Mouse (Mus musculus): ENCODE results near the gene Slc25a10. TPM values are rescaled to one million over a fixed set of nuclear protein-coding genes. Genes with fewer than 3 reads are reported as not detected.
A peak's percentile ranks its signal among the peaks of the same experiment; 100 is the strongest.

The Slc25a10 gene
- polyA plus RNA-seq, 1 experiment from 2014 or later: 42.2 TPM

GRCm38 (mm10) chr11:120545964-120546363 lies 54.3 kb downstream of the Slc25a10 start:
- H3K4me2 ChIP-seq: no peak overlapping the region
- H3K9ac ChIP-seq: 0 out of 2 replicates have a peak overlapping the region, but pooled peaks have one; percentile 9
- H3K9me3 ChIP-seq (replicated peaks): no peaks in the 10 kb centered on the region
- no peak for ATAC-seq (ENCODE audit: low read depth)
- H3K27ac ChIP-seq: no peak overlapping the region
- 80% methylated on average over 3 of the region's 3 CpGs for WGBS (ENCODE audit: insufficient replicate concordance)
- no peaks in the 10 kb centered on the region for H3K27me3 ChIP-seq
- H3K4me3 ChIP-seq (replicated peaks): no peak overlapping the region
- H3K4me1 ChIP-seq (replicated peaks): peaks cover 54% of the 10 kb centered on the region
- no peak for DNase-seq
- peaks cover 28% of the 10 kb centered on the region for H3K36me3 ChIP-seq

GRCm38 (mm10) chr11:120547469-120547868 lies 55.8 kb downstream of the Slc25a10 start:
- H3K27me3 ChIP-seq: no peaks in the 10 kb centered on the region
- ATAC-seq (ENCODE audit: low read depth): no peak
- no peaks in the 10 kb centered on the region for H3K9me3 ChIP-seq (replicated peaks)
- H3K4me1 ChIP-seq (replicated peaks): peaks cover 54% of the 10 kb centered on the region
- H3K4me3 ChIP-seq (replicated peaks): no peak overlapping the region
- 0 out of 2 replicates have a peak overlapping the region, but pooled peaks have one; percentile 97 for H3K4me2 ChIP-seq
- H3K36me3 ChIP-seq: peaks cover 25% of the 10 kb centered on the region
- peak overlapping the region; percentile 97 for H3K27ac ChIP-seq
- 39% methylated on average over 2 of the region's 2 CpGs for WGBS (ENCODE audit: insufficient replicate concordance)
- H3K9ac ChIP-seq: 0 out of 2 replicates have a peak overlapping the region, but pooled peaks have one; percentile 97
- DNase-seq: no peak

- ATAC-seq (ENCODE audit: low read depth): no peak
- no peak for DNase-seq
- WGBS (ENCODE audit: insufficient replicate concordance): 74% methylated on average over 3 of the region's 3 CpGs
These were observed 56.6 kb downstream of the Slc25a10 start for GRCm38 (mm10) chr11:120548214-120548613.

GRCm38 (mm10) chr11:120548786-120549167 lies 57.1 kb downstream of the Slc25a10 start:
- Histone ChIP-seq H3K9me3 (replicated peaks) (no peaks in the 10 kb centered on the region), H3K4me2 (peak overlapping the region; percentile 97), H3K4me3 (replicated peaks) (peak overlapping the region; percentile 84), H3K27me3 (no peaks in the 10 kb centered on the region), H3K4me1 (replicated peaks) (peaks cover 54% of the 10 kb centered on the region), H3K36me3 (peaks cover 13% of the 10 kb centered on the region), H3K27ac (peak overlapping the region; percentile 97), H3K9ac (peak overlapping the region; percentile 97)
- ATAC-seq (ENCODE audit: low read depth): no peak
- DNase-seq: no peak
- 17% methylated on average over 7 of the region's 7 CpGs for WGBS (ENCODE audit: insufficient replicate concordance)

More at GRCm38 (mm10) chr11:120548214-120548613, 56.6 kb downstream of the Slc25a10 start:
- H3K4me2 ChIP-seq: peak overlapping the region; percentile 97
- peaks cover 18% of the 10 kb centered on the region for H3K36me3 ChIP-seq
- peak overlapping the region; percentile 97 for H3K9ac ChIP-seq
- H3K27me3 ChIP-seq: no peaks in the 10 kb centered on the region
- H3K9me3 ChIP-seq (replicated peaks): no peaks in the 10 kb centered on the region
- peak overlapping the region; percentile 84 for H3K4me3 ChIP-seq (replicated peaks)
- H3K4me1 ChIP-seq (replicated peaks): peaks cover 54% of the 10 kb centered on the region
- peak overlapping the region; percentile 97 for H3K27ac ChIP-seq

Other genes with a start within 250 kb of the Slc25a10 start
- 712 and 750 TPM in 2 replicates for gene Actg1, start 143.3 kb upstream of the Slc25a10 start, polyA plus RNA-seq (2015; fragmentation: Nextera tagmentation; extraction: Ambion mirVana)
- not detected in 2 replicates for gene Fscn2, start 130.3 kb upstream of the Slc25a10 start, polyA plus RNA-seq (2015; fragmentation: Nextera tagmentation; extraction: Ambion mirVana)
- gene Faap100, start 113.1 kb upstream of the Slc25a10 start, polyA plus RNA-seq (2015; fragmentation: Nextera tagmentation; extraction: Ambion mirVana): 7.8 and 8.7 TPM in 2 replicates
- gene Nploc4, start 54.1 kb upstream of the Slc25a10 start, polyA plus RNA-seq (2015; fragmentation: Nextera tagmentation; extraction: Ambion mirVana): 22.3 and 26.8 TPM in 2 replicates
- not detected in 2 replicates for gene Tspan10, start 49.2 kb upstream of the Slc25a10 start, polyA plus RNA-seq (2015; fragmentation: Nextera tagmentation; extraction: Ambion mirVana)
- 0.12 TPM in 1 of 2 replicates, not detected in the other for gene Pde6g, start 38.3 kb upstream of the Slc25a10 start, polyA plus RNA-seq (2015; fragmentation: Nextera tagmentation; extraction: Ambion mirVana)
- 8.4 and 9.5 TPM in 2 replicates for gene Oxld1, start 33.8 kb upstream of the Slc25a10 start, polyA plus RNA-seq (2015; fragmentation: Nextera tagmentation; extraction: Ambion mirVana)
- gene Ccdc137, start 33.7 kb upstream of the Slc25a10 start, polyA plus RNA-seq (2015; fragmentation: Nextera tagmentation; extraction: Ambion mirVana): 20.2 and 23.1 TPM in 2 replicates
- 15.9 and 16.0 TPM in 2 replicates for gene Arl16, start 24.2 kb upstream of the Slc25a10 start, polyA plus RNA-seq (2015; fragmentation: Nextera tagmentation; extraction: Ambion mirVana)
- 142 and 150 TPM in 2 replicates for gene Mrpl12, start 7.2 kb upstream of the Slc25a10 start, polyA plus RNA-seq (2015; fragmentation: Nextera tagmentation; extraction: Ambion mirVana)
- gene Gcgr, start 38.9 kb downstream of the Slc25a10 start, polyA plus RNA-seq (2015; fragmentation: Nextera tagmentation; extraction: Ambion mirVana): 10.0 and 10.7 TPM in 2 replicates
- gene Mcrip1, start 57.9 kb downstream of the Slc25a10 start, polyA plus RNA-seq (2015; fragmentation: Nextera tagmentation; extraction: Ambion mirVana): 45.7 and 46.9 TPM in 2 replicates
- 0.22 TPM in 1 of 2 replicates, not detected in the other for gene Ppp1r27, start 59.3 kb downstream of the Slc25a10 start, polyA plus RNA-seq (2015; fragmentation: Nextera tagmentation; extraction: Ambion mirVana)
- gene P4hb, start 81.4 kb downstream of the Slc25a10 start, polyA plus RNA-seq (2015; fragmentation: Nextera tagmentation; extraction: Ambion mirVana): 403 and 453 TPM in 2 replicates
- gene Arhgdia, start 89.8 kb downstream of the Slc25a10 start, polyA plus RNA-seq (2015; fragmentation: Nextera tagmentation; extraction: Ambion mirVana): 258 and 276 TPM in 2 replicates
- 379 and 416 TPM in 2 replicates for gene Alyref, start 106.5 kb downstream of the Slc25a10 start, polyA plus RNA-seq (2015; fragmentation: Nextera tagmentation; extraction: Ambion mirVana)
- 99.1 and 102 TPM in 2 replicates for gene Anapc11, start 106.6 kb downstream of the Slc25a10 start, polyA plus RNA-seq (2015; fragmentation: Nextera tagmentation; extraction: Ambion mirVana)
- 9.5 and 12.6 TPM in 2 replicates for gene Npb, start 116.6 kb downstream of the Slc25a10 start, polyA plus RNA-seq (2015; fragmentation: Nextera tagmentation; extraction: Ambion mirVana)
- gene Pcyt2, start 126.1 kb downstream of the Slc25a10 start, polyA plus RNA-seq (2015; fragmentation: Nextera tagmentation; extraction: Ambion mirVana): 114 and 116 TPM in 2 replicates
- gene Sirt7, start 133.4 kb downstream of the Slc25a10 start, polyA plus RNA-seq (2015; fragmentation: Nextera tagmentation; extraction: Ambion mirVana): 33.8 and 34.3 TPM in 2 replicates
- gene Mafg, start 141.8 kb downstream of the Slc25a10 start, polyA plus RNA-seq (2015; fragmentation: Nextera tagmentation; extraction: Ambion mirVana): 39.8 and 40.0 TPM in 2 replicates
- 6.0 and 6.9 TPM in 2 replicates for gene Pycr1, start 151.9 kb downstream of the Slc25a10 start, polyA plus RNA-seq (2015; fragmentation: Nextera tagmentation; extraction: Ambion mirVana)
- 0.23 TPM in 1 of 2 replicates, not detected in the other for gene Myadml2, start 156.3 kb downstream of the Slc25a10 start, polyA plus RNA-seq (2015; fragmentation: Nextera tagmentation; extraction: Ambion mirVana)
- 0.27 and 0.36 TPM in 2 replicates for gene Notum, start 169.3 kb downstream of the Slc25a10 start, polyA plus RNA-seq (2015; fragmentation: Nextera tagmentation; extraction: Ambion mirVana)
- 49.2 and 52.5 TPM in 2 replicates for gene Aspscr1, start 181.1 kb downstream of the Slc25a10 start, polyA plus RNA-seq (2015; fragmentation: Nextera tagmentation; extraction: Ambion mirVana)
- 123 and 126 TPM in 2 replicates for gene Cenpx, start 221.9 kb downstream of the Slc25a10 start, polyA plus RNA-seq (2015; fragmentation: Nextera tagmentation; extraction: Ambion mirVana)
- 13.0 and 14.3 TPM in 2 replicates for gene Lrrc45, start 222.1 kb downstream of the Slc25a10 start, polyA plus RNA-seq (2015; fragmentation: Nextera tagmentation; extraction: Ambion mirVana)
- 1.7 and 2.3 TPM in 2 replicates for gene Rac3, start 229.6 kb downstream of the Slc25a10 start, polyA plus RNA-seq (2015; fragmentation: Nextera tagmentation; extraction: Ambion mirVana)
- 8.8 and 9.6 TPM in 2 replicates for gene Dcxr, start 235.4 kb downstream of the Slc25a10 start, polyA plus RNA-seq (2015; fragmentation: Nextera tagmentation; extraction: Ambion mirVana)
- gene Cbr2, start 240.3 kb downstream of the Slc25a10 start, polyA plus RNA-seq (2015; fragmentation: Nextera tagmentation; extraction: Ambion mirVana): 0.22 TPM in 1 of 2 replicates, not detected in the other

Data from liver, embryonic 13.5 days (tissue).